Mouse (Mus musculus) limb, embryonic 15.5 days (tissue): ENCODE data around the gene Gng13. TPM values are rescaled to one million over a fixed set of nuclear protein-coding genes. Genes with fewer than 3 reads are reported as not detected.

Source experiments
- ATAC-seq: fragments of 200-750 bp; cut with Nextera tagmentation; 2 replicates; pipeline ENCODE4 v1.8.0; 2017; ENCODE audit warnings: low read depth, moderate TSS enrichment; ENCODE audit not compliant: insufficient number of reproducible peaks, low FRiP score, low TSS enrichment
- H3K27ac ChIP-seq: fragments of 300-500 bp; sonication (generic); 2 replicates; pipeline ENCODE4 v1.5.1; 2015; ENCODE audit warnings: moderate library complexity, mild to moderate bottlenecking, inconsistent platforms
- H3K27me3 ChIP-seq: fragments of 300-500 bp; sonication (generic); 2 replicates; pipeline ENCODE4 v1.6.1; 2015; ENCODE audit warnings: inconsistent platforms
- H3K36me3 ChIP-seq: fragments of 300-500 bp; sonication (generic); 2 replicates; pipeline ENCODE4 v1.6.1; 2015; ENCODE audit warnings: inconsistent platforms
- H3K4me1 ChIP-seq: fragments of 300-500 bp; sonication (generic); 2 replicates; pipeline ENCODE4 v1.6.1; 2015; ENCODE audit warnings: inconsistent platforms
- H3K4me2 ChIP-seq: fragments of 300-500 bp; sonication (generic); 2 replicates; pipeline ENCODE4 v1.6.1; 2015; ENCODE audit warnings: mild to moderate bottlenecking, inconsistent platforms
- H3K4me3 ChIP-seq: fragments of 300-500 bp; sonication (generic); 2 replicates; pipeline ENCODE4 v1.5.1; 2015; ENCODE audit warnings: mild to moderate bottlenecking, inconsistent platforms
- H3K9ac ChIP-seq: fragments of 300-500 bp; sonication (generic); 2 replicates; pipeline ENCODE4 v1.6.1; 2015; ENCODE audit warnings: inconsistent platforms
- H3K9me3 ChIP-seq: fragments of 300-500 bp; sonication (generic); 2 replicates; pipeline ENCODE4 v1.6.1; 2016; ENCODE audit warnings: inconsistent platforms
- WGBS: fragments of 180-500 bp; shearing (Covaris S2); methylation state at CpG from one replicate; pipeline ENCODE4 v1.1.7; 2015; 5-methylcytosine and 5-hydroxymethylcytosine counted together
- polyA plus RNA-seq: library from polyadenylated mRNA; unstranded; fragments of >200 nt; fragmentation: Nextera tagmentation; extraction: Ambion mirVana; gene quantifications from 2 replicates; pipeline ENCODE4 v1.2.1, GENCODE M21; 2015

Gng13 gene
- polyA plus RNA-seq: 4.8 and 6.1 TPM in 2 replicates

DNA sequence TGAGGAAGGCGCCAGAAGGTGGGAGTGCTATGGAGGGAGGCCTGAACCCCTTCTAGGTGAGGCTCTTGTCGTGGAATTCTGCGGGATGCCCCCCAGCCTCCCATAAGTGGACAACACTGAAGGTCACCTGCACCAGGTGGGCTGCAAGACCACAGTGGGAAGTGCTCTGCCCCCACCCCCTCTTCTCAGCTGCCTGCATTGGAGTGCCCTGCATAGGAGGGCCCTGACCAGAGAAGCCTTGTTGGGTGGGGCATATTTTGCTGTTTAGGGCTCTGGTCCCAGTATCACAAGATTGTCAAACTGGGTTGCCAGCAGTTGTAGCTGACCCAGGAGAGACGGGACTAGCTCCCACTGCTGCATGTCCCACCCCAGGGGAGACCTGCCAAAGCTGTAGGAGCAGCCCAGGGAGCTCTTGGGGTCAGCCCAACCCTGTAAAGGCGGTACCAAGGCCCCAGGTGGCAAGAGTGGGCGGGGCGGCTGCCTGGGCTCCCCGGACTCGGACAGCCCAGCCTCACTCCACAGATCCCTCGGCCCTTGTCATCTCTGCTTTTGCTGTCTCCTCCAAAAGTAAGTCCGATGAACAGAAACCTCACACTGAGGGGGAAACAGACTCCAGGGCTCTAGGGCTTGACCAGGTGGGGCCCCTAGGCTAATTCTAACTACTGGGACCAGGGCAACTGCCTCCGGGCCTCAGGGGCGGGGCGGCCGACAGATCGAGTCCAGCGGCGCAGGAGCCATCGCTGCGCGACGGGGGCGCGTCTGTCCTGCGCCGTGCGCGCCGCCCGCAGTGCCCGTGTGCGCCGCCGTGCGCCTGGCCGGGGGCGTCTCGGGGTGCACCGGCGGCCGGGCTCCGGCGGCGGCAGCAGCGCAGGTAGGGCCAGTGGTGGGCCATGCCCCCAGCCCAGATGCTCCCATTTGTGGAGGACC is at the start of gene Gng13:
Gene Gng13 (plus strand): TSS at position 461 of the 927 bp plus-strand sequence.
- peak within 1 kb of the TSS; percentile 21 for H3K9ac ChIP-seq
- H3K4me2 ChIP-seq: peak within 1 kb of the TSS; percentile 60
- H3K4me3 ChIP-seq: peak within 1 kb of the TSS; percentile 36
- 2% methylated on average over 43 of the region's 45 CpGs for WGBS
- H3K4me1 ChIP-seq: peaks cover 18% of the 10 kb centered on the region
- ATAC-seq: 0 out of 2 replicates have a peak, but pooled peaks have one; percentile 17
- peaks cover 34% of the 10 kb centered on the region for H3K27me3 ChIP-seq
- no peak within 1 kb of the TSS for H3K27ac ChIP-seq
- no peaks in the 10 kb centered on the region for H3K9me3 ChIP-seq
- peaks cover 31% of the 10 kb centered on the region for H3K36me3 ChIP-seq

DNA sequence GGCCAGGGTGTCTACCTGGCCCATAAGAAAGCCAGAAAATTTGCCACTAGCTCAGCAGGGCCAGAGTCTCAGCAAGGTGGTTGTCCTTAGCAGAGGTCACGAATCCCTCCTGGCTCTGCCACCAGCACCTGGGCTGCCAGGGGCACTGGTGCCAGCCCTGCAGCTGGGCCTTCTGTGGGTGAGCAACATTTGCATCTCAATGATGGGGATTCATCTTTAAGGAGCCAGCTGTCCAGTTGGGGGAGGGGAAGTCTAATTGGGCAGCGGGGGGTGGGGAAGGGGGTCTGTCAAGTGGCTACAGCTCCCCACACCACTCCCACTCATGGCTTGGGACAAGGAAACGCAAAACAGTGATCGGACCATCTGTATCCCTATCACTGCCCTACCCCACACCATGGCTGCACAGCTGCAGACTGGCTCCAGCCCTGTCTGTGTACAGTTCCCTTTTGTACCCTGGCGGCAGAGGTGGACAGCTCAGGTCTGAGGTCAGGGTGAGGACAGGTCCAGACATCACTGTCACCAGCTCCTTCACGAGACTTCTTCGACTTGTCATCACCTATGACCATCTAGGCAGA is 48.4 kb upstream of the Gng13 start:
- no peak overlapping the region for H3K27ac ChIP-seq
- no peaks in the 10 kb centered on the region for H3K36me3 ChIP-seq
- WGBS: 78% methylated on average over 7 of the region's 7 CpGs
- H3K4me3 ChIP-seq: no peak overlapping the region
- no peak for ATAC-seq
- H3K27me3 ChIP-seq: no peaks in the 10 kb centered on the region
- no peak overlapping the region for H3K9ac ChIP-seq
- no peak overlapping the region for H3K4me2 ChIP-seq
- no peaks in the 10 kb centered on the region for H3K9me3 ChIP-seq
- H3K4me1 ChIP-seq: peaks cover 3% of the 10 kb centered on the region; the same call in 1 of the 2 replicates

DNA sequence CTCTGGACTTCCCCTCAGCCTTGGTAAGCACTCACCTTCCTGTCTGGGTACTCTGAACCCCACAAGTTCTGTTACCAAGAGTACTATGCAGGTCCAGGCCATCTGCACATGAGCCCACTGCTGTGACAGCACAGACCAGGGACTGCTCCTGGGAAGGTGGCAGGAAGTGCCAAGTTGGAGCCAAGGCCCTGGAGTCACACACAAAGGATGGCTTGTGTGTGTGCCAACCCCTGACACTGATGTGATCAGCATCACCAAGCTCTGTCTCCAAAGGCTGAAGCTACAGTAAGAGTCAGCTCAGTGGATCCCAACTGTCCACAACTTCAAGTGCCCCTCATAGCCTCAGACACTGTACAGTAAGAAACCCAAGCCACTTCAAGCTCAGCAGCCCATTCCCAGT is 44.0 kb upstream of the Gng13 start:
- no peaks in the 10 kb centered on the region for H3K27me3 ChIP-seq
- no peak for ATAC-seq
- H3K4me2 ChIP-seq: no peak overlapping the region
- H3K27ac ChIP-seq: no peak overlapping the region
- no peaks in the 10 kb centered on the region for H3K9me3 ChIP-seq
- no peak overlapping the region for H3K9ac ChIP-seq
- H3K4me1 ChIP-seq: no peaks in the 10 kb centered on the region
- H3K4me3 ChIP-seq: no peak overlapping the region
- H3K36me3 ChIP-seq: no peaks in the 10 kb centered on the region

DNA sequence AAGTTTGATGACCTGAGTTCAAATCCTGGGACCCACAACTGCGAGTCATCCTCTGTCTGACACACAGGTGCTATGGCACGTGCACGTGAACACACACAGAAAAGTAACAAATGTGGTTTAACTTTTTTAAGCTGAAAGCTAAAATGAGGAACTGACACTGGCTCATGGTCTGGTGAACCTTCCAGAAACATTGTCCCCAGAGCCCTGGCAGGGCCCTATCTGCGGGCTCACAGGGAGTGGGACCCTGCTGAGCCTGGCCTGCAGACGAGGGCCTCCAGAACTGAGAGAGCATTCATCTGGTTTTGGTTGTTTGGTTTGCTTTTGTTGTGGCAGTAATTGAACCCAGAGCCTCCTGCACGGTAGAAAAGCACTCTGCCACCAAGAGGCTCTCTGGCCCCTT is 39.0 kb upstream of the Gng13 start:
- ATAC-seq: no peak
- no peak overlapping the region for H3K27ac ChIP-seq

DNA sequence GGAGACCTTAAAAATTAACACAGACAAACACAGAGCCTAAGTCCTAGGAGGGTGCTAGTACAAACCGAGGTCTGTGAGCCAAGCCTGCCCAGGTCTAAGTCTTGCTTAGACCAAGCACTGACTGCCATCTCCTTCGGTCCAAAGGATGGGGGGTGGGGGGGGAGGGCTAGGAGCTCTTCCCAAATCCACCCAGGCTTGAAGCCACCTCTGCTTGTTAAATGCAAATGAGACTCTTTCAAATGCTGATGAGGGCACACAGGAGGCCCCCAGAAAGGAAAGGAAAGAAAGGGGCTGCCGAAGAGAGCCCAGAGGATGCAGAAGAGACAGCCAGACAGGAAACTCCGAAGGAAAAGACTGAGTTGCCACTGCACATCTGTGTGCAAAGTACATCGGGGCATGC is 37.2 kb upstream of the Gng13 start:
- WGBS: 13% methylated on average over 5 of the region's 5 CpGs
- H3K9ac ChIP-seq: no peak overlapping the region
- H3K4me2 ChIP-seq: no peak overlapping the region
- H3K4me1 ChIP-seq: no peaks in the 10 kb centered on the region
- H3K27ac ChIP-seq: no peak overlapping the region
- 0 out of 2 replicates have a peak, but pooled peaks cover 4% of the 10 kb centered on the region for H3K27me3 ChIP-seq
- ATAC-seq: no peak
- no peaks in the 10 kb centered on the region for H3K9me3 ChIP-seq
- H3K4me3 ChIP-seq: no peak overlapping the region
- H3K36me3 ChIP-seq: no peaks in the 10 kb centered on the region

More for the DNA sequence above, 39.0 kb upstream of the Gng13 start:
- no peak overlapping the region for H3K4me2 ChIP-seq
- no peaks in the 10 kb centered on the region for H3K9me3 ChIP-seq
- WGBS: 54% methylated on average over 6 of the region's 6 CpGs
- H3K4me3 ChIP-seq: no peak overlapping the region
- H3K4me1 ChIP-seq: no peaks in the 10 kb centered on the region
- no peaks in the 10 kb centered on the region for H3K36me3 ChIP-seq
- no peaks in the 10 kb centered on the region for H3K27me3 ChIP-seq
- no peak overlapping the region for H3K9ac ChIP-seq

DNA sequence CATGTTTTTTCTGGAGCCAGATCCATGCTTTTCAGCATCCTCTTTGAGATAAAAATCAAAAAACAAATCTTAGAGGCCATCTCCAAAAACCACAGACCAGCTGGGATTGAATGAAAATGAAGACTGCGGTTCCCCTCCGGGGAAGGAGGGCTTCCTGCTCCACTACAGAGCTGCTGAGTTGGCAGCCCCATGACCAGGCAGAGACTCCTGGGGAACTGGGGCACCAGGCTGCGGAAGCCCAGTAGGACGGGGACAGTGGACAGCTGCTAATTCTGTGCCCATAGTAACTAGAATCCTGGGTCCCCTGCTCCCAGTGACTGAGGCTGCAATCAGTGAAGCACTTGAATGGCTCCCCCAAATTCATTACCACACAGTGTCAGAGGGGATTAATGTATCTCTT is 35.3 kb upstream of the Gng13 start:
- 0 out of 2 replicates have a peak, but pooled peaks cover 4% of the 10 kb centered on the region for H3K27me3 ChIP-seq
- no peaks in the 10 kb centered on the region for H3K36me3 ChIP-seq
- H3K27ac ChIP-seq: no peak overlapping the region
- H3K4me2 ChIP-seq: no peak overlapping the region
- no peak for ATAC-seq
- 80% methylated on average over 4 of the region's 4 CpGs for WGBS
- no peak overlapping the region for H3K4me3 ChIP-seq
- no peaks in the 10 kb centered on the region for H3K9me3 ChIP-seq
- 0 out of 2 replicates have a peak, but pooled peaks cover 2% of the 10 kb centered on the region for H3K4me1 ChIP-seq
- H3K9ac ChIP-seq: no peak overlapping the region

DNA sequence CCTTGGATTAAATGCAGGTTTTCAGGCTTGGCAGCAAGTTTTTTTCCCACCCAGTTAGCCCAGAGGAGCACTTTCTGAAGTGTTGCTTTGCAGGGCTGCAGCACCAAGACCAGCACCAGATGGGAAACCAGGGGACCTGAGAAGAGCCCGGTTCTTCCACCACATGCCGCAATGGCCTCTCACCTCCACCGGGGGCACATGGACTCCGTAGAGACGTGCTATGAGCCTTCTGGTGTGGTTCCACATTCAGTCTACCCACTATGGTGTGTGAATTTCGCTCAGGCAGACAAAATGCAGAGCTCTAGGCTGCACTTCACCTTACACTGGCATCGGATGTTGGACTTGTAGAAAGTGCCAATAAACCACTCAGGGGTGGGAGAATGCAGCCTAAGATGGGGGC is 30.6 kb upstream of the Gng13 start:
- 40% methylated on average over 7 of the region's 7 CpGs for WGBS
- ATAC-seq: no peak
- no peaks in the 10 kb centered on the region for H3K36me3 ChIP-seq

DNA sequence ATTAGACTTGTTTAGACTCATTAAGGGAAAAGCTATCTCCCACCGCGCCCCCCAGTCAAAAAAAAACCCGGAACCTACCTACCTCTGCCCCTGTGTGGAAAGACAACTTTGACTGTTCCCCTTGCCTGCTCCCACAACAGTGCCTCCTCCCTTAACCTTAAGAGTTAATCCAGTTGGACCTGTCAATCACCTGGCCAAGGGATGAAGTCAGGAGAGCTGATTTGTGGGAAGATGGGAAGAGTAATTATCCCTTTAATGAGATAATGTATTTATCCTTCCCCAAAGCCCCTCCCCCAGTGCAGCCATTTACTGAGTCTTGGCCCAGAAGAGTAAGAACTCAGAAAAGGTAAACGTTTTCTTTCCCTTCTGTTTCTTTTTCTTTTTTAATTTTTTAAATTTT is 28.0 kb upstream of the Gng13 start:
- no peak for ATAC-seq

More for the DNA sequence above, 30.6 kb upstream of the Gng13 start:
- no peak overlapping the region for H3K27ac ChIP-seq
- no peak overlapping the region for H3K4me2 ChIP-seq
- H3K4me3 ChIP-seq: no peak overlapping the region
- H3K9me3 ChIP-seq: no peaks in the 10 kb centered on the region
- H3K4me1 ChIP-seq: 0 out of 2 replicates have a peak, but pooled peaks cover 11% of the 10 kb centered on the region
- peaks cover 4% of the 10 kb centered on the region; the same call in 1 of the 2 replicates for H3K27me3 ChIP-seq
- no peak overlapping the region for H3K9ac ChIP-seq

DNA sequence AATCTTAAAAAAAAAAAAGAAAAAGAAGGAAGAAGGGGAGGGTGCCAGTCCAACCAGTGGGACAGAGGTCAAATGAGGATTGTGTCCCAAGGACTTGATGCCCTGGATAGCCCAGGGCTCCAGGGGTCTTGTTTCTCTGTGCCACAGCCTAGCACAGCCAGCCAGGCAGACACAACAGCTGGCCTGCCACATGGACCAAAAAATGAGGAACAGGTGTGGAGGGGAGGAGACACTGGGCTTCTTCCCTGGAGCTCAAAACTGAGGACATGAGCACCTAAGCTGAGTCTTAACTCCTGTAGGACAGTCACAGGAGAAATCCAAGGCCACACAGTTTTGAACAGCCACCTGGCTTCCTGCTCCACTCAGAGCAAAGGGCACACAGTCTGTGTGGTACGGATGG is 20.7 kb upstream of the Gng13 start:
- WGBS: 18% methylated on average over 1 of the region's 1 CpGs
- Histone ChIP-seq H3K36me3 (no peaks in the 10 kb centered on the region), H3K27ac (no peak overlapping the region), H3K27me3 (0 out of 2 replicates have a peak, but pooled peaks cover 6% of the 10 kb centered on the region), H3K4me3 (no peak overlapping the region), H3K4me1 (no peaks in the 10 kb centered on the region), H3K4me2 (no peak overlapping the region), H3K9ac (no peak overlapping the region), H3K9me3 (no peaks in the 10 kb centered on the region)
- no peak for ATAC-seq

More for the DNA sequence above, 28.0 kb upstream of the Gng13 start:
- H3K9me3 ChIP-seq: no peaks in the 10 kb centered on the region
- H3K4me2 ChIP-seq: no peak overlapping the region
- no peak overlapping the region for H3K4me3 ChIP-seq
- H3K27me3 ChIP-seq: peaks cover 4% of the 10 kb centered on the region; the same call in 1 of the 2 replicates
- H3K36me3 ChIP-seq: no peaks in the 10 kb centered on the region
- WGBS: 75% methylated on average over 4 of the region's 4 CpGs
- 0 out of 2 replicates have a peak, but pooled peaks cover 11% of the 10 kb centered on the region for H3K4me1 ChIP-seq
- no peak overlapping the region for H3K27ac ChIP-seq
- no peak overlapping the region for H3K9ac ChIP-seq

DNA sequence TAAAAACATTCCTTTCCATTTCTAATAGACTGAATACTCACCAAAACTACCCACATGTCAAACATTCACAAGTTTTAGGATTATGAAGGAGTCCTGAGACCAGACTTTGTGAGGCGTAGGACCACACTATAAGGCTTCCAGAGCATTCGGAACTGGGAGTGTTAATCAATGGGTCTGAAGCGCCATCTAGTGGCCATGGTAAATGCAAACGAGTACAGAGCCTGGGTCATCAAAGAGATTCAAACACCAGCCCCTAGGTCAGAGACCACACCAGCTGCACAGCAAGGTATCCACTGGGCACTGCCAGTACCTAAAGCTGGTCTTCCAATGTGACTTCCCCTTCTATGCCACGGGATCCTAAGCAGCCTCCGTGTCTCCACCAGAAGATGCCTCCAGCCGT is 18.5 kb upstream of the Gng13 start:
- H3K27me3 ChIP-seq: 0 out of 2 replicates have a peak, but pooled peaks cover 6% of the 10 kb centered on the region
- no peak for ATAC-seq
- no peak overlapping the region for H3K4me2 ChIP-seq
- no peak overlapping the region for H3K9ac ChIP-seq
- no peaks in the 10 kb centered on the region for H3K9me3 ChIP-seq
- 10% methylated on average over 7 of the region's 7 CpGs for WGBS
- H3K4me3 ChIP-seq: no peak overlapping the region
- no peak overlapping the region for H3K27ac ChIP-seq
- no peaks in the 10 kb centered on the region for H3K4me1 ChIP-seq
- no peaks in the 10 kb centered on the region for H3K36me3 ChIP-seq

DNA sequence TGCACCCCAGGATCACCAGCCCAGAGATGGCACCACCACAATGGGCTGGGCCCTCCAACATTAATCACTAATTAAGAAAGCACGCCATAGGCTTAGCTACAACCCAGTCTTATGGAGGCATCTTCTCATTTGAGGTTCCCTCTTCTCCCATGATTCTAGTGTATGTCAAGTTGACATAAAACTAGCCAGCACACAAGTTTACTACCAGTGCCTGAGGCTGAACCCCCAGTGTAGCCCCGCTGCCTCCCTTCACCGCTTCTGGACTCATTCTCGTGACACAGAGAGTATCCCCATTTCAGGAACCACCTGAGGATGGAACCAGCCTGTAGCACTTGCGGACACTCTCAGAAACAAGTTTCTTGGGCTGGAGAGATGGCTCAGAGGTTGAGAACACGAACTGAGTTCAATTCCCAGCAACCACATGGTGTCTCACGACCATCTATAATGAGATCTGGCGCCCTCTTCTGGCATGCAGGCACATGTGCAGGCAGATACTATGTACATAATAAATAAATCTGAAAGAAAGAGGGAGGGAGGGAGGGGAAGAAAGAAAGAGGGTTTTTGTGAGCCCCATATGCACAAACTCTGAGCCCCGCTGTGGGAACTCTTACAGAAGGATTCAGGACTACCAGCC is 16.0 kb upstream of the Gng13 start:
- ATAC-seq: no peak

More for the DNA sequence above, 16.0 kb upstream of the Gng13 start:
- Histone ChIP-seq H3K36me3 (no peaks in the 10 kb centered on the region), H3K9me3 (no peaks in the 10 kb centered on the region), H3K9ac (no peak overlapping the region), H3K4me3 (no peak overlapping the region), H3K27ac (no peak overlapping the region), H3K4me2 (no peak overlapping the region), H3K27me3 (0 out of 2 replicates have a peak, but pooled peaks cover 6% of the 10 kb centered on the region), H3K4me1 (no peaks in the 10 kb centered on the region)
- WGBS: 55% methylated on average over 9 of the region's 9 CpGs
